ENCODE assay signal across 8 mouse cellular contexts in genomic region chr3:95173256-95173949, GRCm38 (mm10). TPM values are rescaled to one million over a fixed set of nuclear protein-coding genes. Genes with fewer than 3 reads are reported as not detected.
DNase-seq lines count a peak whose midpoint lies in the region; ATAC-seq lines count a peak whose summit lies in the region.

No protein-coding gene starts in this region.

- no peaks in the 10 kb centered on the region for H3K9me3 ChIP-seq in embryonic facial prominence, embryonic 11.5 days (replicated peaks; ENCODE audit: control insufficient read depth, low read length)
- H3K9me3 ChIP-seq in limb, embryonic 10.5 days (replicated peaks): no peaks in the 10 kb centered on the region
- no peaks in the 10 kb centered on the region for H3K9me3 ChIP-seq in midbrain, embryonic 13.5 days

- peak overlapping the region; percentile 23 for H3K4me3 ChIP-seq in embryonic facial prominence, embryonic 11.5 days (ENCODE audit: low read depth, low read length)
- peak overlapping the region; percentile 44 for H3K4me3 ChIP-seq in limb, embryonic 10.5 days
- peak overlapping the region; percentile 20 for H3K4me3 ChIP-seq in midbrain, embryonic 13.5 days (replicated peaks)

- H3K4me2 ChIP-seq in embryonic facial prominence, embryonic 11.5 days (ENCODE audit: low read depth, low read length): peak overlapping the region; percentile 46
- peak overlapping the region; percentile 41 for H3K4me2 ChIP-seq in midbrain, embryonic 13.5 days (replicated peaks)

- intact Hi-C loops in heart, postnatal 36 days (cut with DNase I): no loop called here
- intact Hi-C loops in left cerebral cortex, postnatal 14 days (cut with DNase I): no loop called here

- no peak; the same call in 1 of the 2 replicates for ATAC-seq in embryonic facial prominence, embryonic 11.5 days (replicated peaks; ENCODE audit: insufficient number of reproducible peaks, low FRiP score, low TSS enrichment, low read depth)
- peak; percentile 41 for ATAC-seq in midbrain, embryonic 13.5 days

- peaks cover 9% of the 10 kb centered on the region for H3K4me1 ChIP-seq in embryonic facial prominence, embryonic 11.5 days (ENCODE audit: control insufficient read depth, insufficient read depth, low read length)
- peaks cover 22% of the 10 kb centered on the region for H3K4me1 ChIP-seq in limb, embryonic 10.5 days
- H3K4me1 ChIP-seq in midbrain, embryonic 13.5 days (replicated peaks): peaks cover 21% of the 10 kb centered on the region

- H3K9ac ChIP-seq in embryonic facial prominence, embryonic 11.5 days (replicated peaks; ENCODE audit: low read length): peak overlapping the region; percentile 43
- peak overlapping the region; percentile 52 for H3K9ac ChIP-seq in midbrain, embryonic 13.5 days (replicated peaks)

- 2% methylated on average over 46 of the region's 58 CpGs for WGBS in embryonic facial prominence, embryonic 11.5 days
- WGBS in limb, embryonic 10.5 days: 3% methylated on average over 58 of the region's 58 CpGs
- whole genome bisulfite sequencing in midbrain, embryonic 13.5 days: 5% methylated on average over 55 of the region's 58 CpGs

- H3K36me3 ChIP-seq in embryonic facial prominence, embryonic 11.5 days (replicated peaks; ENCODE audit: control insufficient read depth, insufficient read depth, low read depth, low read length): peaks cover 10% of the 10 kb centered on the region
- H3K36me3 ChIP-seq in limb, embryonic 10.5 days: peaks cover 55% of the 10 kb centered on the region
- peaks cover 52% of the 10 kb centered on the region for H3K36me3 ChIP-seq in midbrain, embryonic 13.5 days

- H3K27ac ChIP-seq in embryonic facial prominence, embryonic 11.5 days (replicated peaks; ENCODE audit: low read depth, low read length): no peak overlapping the region
- H3K27ac ChIP-seq in limb, embryonic 10.5 days: peak overlapping the region; percentile 59
- H3K27ac ChIP-seq in midbrain, embryonic 13.5 days: no peak overlapping the region

- peaks cover 41% of the 10 kb centered on the region for H3K27me3 ChIP-seq in embryonic facial prominence, embryonic 11.5 days (ENCODE audit: control insufficient read depth, insufficient read depth, low read length)
- H3K27me3 ChIP-seq in limb, embryonic 10.5 days (ENCODE audit: low read depth, poor library complexity, severe bottlenecking): peaks cover 68% of the 10 kb centered on the region
- H3K27me3 ChIP-seq in midbrain, embryonic 13.5 days: peaks cover 57% of the 10 kb centered on the region

- DNase-seq in thymus, postnatal 4 days: peak; percentile 38
- DNase-seq in thymus, postnatal 0 days (ENCODE audit: low spot score): no peak
- peak; percentile 40 for DNase-seq in embryonic facial prominence, embryonic 11.5 days (ENCODE audit: low spot score)
- DNase-seq in heart, postnatal 36 days: peak; percentile 33 to 34
- DNase-seq in limb, embryonic 10.5 days (ENCODE audit: low spot score): peak; percentile 66
- no peak for DNase-seq in MN1 (ENCODE audit: low spot score)
- no peak for DNase-seq in left cerebral cortex, postnatal 14 days (ENCODE audit: low spot score in 2 of 2)

RNA-seq across cellular contexts. Expression of gene Sema6c, which starts 13.1 kb away (rescaled TPM):
- polyA plus RNA-seq in thymus, postnatal 0 days (2015; fragmentation: Nextera tagmentation; extraction: Ambion mirVana): 1.1 and 1.4 TPM in 2 replicates
- polyA plus RNA-seq in embryonic facial prominence, embryonic 11.5 days (2014; fragmentation: Nextera tagmentation; extraction: Ambion mirVana): 8.6 and 9.5 TPM in 2 replicates
- 10 to 100 TPM in 1 of 2 experiments, 1 to 10 TPM in 1; 4.7 to 10.2 TPM for total RNA-seq in heart, postnatal 36 days (2021)
- 8.9 and 15.8 TPM in 2 replicates for polyA plus RNA-seq in limb, embryonic 10.5 days (2016; fragmentation: Nextera tagmentation; extraction: Ambion mirVana)
- 23.4 and 37.6 TPM in 2 replicates for polyA plus RNA-seq in midbrain, embryonic 13.5 days (2015; fragmentation: Nextera tagmentation; extraction: Ambion mirVana)
- 10 to 100 TPM; 40.3 to 40.5 TPM for total RNA-seq in left cerebral cortex, postnatal 14 days (2021)

RNA-seq across cellular contexts. Expression of gene Tnfaip8l2, which starts 31.2 kb away (rescaled TPM):
- 39.0 and 41.2 TPM in 2 replicates for polyA plus RNA-seq in thymus, postnatal 0 days (2015; fragmentation: Nextera tagmentation; extraction: Ambion mirVana)
- polyA plus RNA-seq in embryonic facial prominence, embryonic 11.5 days (2014; fragmentation: Nextera tagmentation; extraction: Ambion mirVana): 2.0 and 2.5 TPM in 2 replicates
- total RNA-seq in heart, postnatal 36 days (2021): 1 to 10 TPM; 1.4 to 2.7 TPM
- 0.35 and 1.9 TPM in 2 replicates for polyA plus RNA-seq in limb, embryonic 10.5 days (2016; fragmentation: Nextera tagmentation; extraction: Ambion mirVana)
- 2.3 and 2.8 TPM in 2 replicates for polyA plus RNA-seq in midbrain, embryonic 13.5 days (2015; fragmentation: Nextera tagmentation; extraction: Ambion mirVana)
- 1 to 10 TPM; 1.8 to 3.1 TPM for total RNA-seq in left cerebral cortex, postnatal 14 days (2021)

RNA-seq across cellular contexts. Expression of gene Lysmd1, which starts 39.5 kb away (rescaled TPM):
- 21.1 and 23.4 TPM in 2 replicates for polyA plus RNA-seq in thymus, postnatal 0 days (2015; fragmentation: Nextera tagmentation; extraction: Ambion mirVana)
- polyA plus RNA-seq in embryonic facial prominence, embryonic 11.5 days (2014; fragmentation: Nextera tagmentation; extraction: Ambion mirVana): 13.2 and 15.1 TPM in 2 replicates
- 1 to 10 TPM; 5.8 to 6.5 TPM for total RNA-seq in heart, postnatal 36 days (2021)
- polyA plus RNA-seq in limb, embryonic 10.5 days (2016; fragmentation: Nextera tagmentation; extraction: Ambion mirVana): 12.6 and 16.2 TPM in 2 replicates
- polyA plus RNA-seq in midbrain, embryonic 13.5 days (2015; fragmentation: Nextera tagmentation; extraction: Ambion mirVana): 36.2 and 38.1 TPM in 2 replicates
- total RNA-seq in left cerebral cortex, postnatal 14 days (2021): 10 to 100 TPM; 19.2 to 20.7 TPM

RNA-seq across cellular contexts. Expression of gene Scnm1, which starts 39.6 kb away (rescaled TPM):
- 77.4 and 81.3 TPM in 2 replicates for polyA plus RNA-seq in thymus, postnatal 0 days (2015; fragmentation: Nextera tagmentation; extraction: Ambion mirVana)
- polyA plus RNA-seq in embryonic facial prominence, embryonic 11.5 days (2014; fragmentation: Nextera tagmentation; extraction: Ambion mirVana): 71.8 and 84.0 TPM in 2 replicates
- total RNA-seq in heart, postnatal 36 days (2021): 10 to 100 TPM; 24.1 to 37.5 TPM
- polyA plus RNA-seq in limb, embryonic 10.5 days (2016; fragmentation: Nextera tagmentation; extraction: Ambion mirVana): 74.1 and 79.7 TPM in 2 replicates
- 99.2 and 103 TPM in 2 replicates for polyA plus RNA-seq in midbrain, embryonic 13.5 days (2015; fragmentation: Nextera tagmentation; extraction: Ambion mirVana)
- total RNA-seq in left cerebral cortex, postnatal 14 days (2021): 10 to 100 TPM; 38.8 to 42.8 TPM

RNA-seq across cellular contexts. Expression of gene Gabpb2, which starts 44.3 kb away (rescaled TPM):
- 9.3 and 13.8 TPM in 2 replicates for polyA plus RNA-seq in thymus, postnatal 0 days (2015; fragmentation: Nextera tagmentation; extraction: Ambion mirVana)
- 5.7 and 6.7 TPM in 2 replicates for polyA plus RNA-seq in embryonic facial prominence, embryonic 11.5 days (2014; fragmentation: Nextera tagmentation; extraction: Ambion mirVana)
- 10 to 100 TPM; 10.9 to 11.7 TPM for total RNA-seq in heart, postnatal 36 days (2021)
- polyA plus RNA-seq in limb, embryonic 10.5 days (2016; fragmentation: Nextera tagmentation; extraction: Ambion mirVana): 11.4 and 13.1 TPM in 2 replicates
- 5.5 and 5.7 TPM in 2 replicates for polyA plus RNA-seq in midbrain, embryonic 13.5 days (2015; fragmentation: Nextera tagmentation; extraction: Ambion mirVana)
- 1 to 10 TPM; 7.5 to 7.8 TPM for total RNA-seq in left cerebral cortex, postnatal 14 days (2021)

Comparison
In these comparisons a context has a peak if more than half of its experiments do, and no peak if none do; other contexts are left out.
1. DNase-seq: peak in thymus, postnatal 4 days (single experiment), embryonic facial prominence, embryonic 11.5 days (single experiment), heart, postnatal 36 days (2 of 2) and limb, embryonic 10.5 days (single experiment); none in thymus, postnatal 0 days (single experiment), MN1 (single experiment) and left cerebral cortex, postnatal 14 days (0 of 2).
2. RNA of gene Tnfaip8l2, which starts 31.2 kb away (polyA plus RNA-seq): 39.0 to 41.2 TPM in thymus, postnatal 0 days; 2.3 to 2.8 TPM in midbrain, embryonic 13.5 days, 2.0 to 2.5 TPM in embryonic facial prominence, embryonic 11.5 days and 0.35 to 1.9 TPM in limb, embryonic 10.5 days; every median in the first group is over 10 times any median in the second.
3. Peak in every context shown above with its lines, with median percentiles within 50 percentile points of each other: H3K4me3 ChIP-seq.